Mouse (Mus musculus) 416B (cell line): Measurements from ENCODE around the gene Sec16a.
A peak's percentile ranks its signal among the peaks of the same experiment; 100 is the strongest.

Source experiments
- DNase-seq: peaks from one replicate; pipeline ENCODE4 v3.0.0; 2011; ENCODE audit warnings: low read depth

The Sec16a gene

DNA sequence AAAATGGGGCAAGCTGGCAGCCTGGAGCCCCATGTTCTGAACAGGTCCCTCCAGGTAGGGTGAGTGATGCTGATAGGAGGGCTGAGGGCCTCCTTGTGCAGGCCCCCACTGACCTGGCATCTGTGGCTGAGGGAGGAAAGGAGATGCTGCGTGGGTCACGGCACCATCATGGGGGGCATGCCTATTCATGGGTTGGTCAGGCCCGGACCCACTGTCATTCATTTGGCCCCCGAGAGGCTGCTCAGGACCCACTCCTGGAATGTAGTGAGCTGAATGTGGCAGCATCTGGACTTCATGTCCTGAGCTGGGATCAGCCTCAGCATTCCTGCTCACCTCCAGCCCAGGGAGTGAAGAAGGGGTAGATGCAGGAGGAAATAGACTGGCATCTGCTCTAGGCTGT, 3.8 kb downstream of the Sec16a start:
- DNase-seq, result no peak

DNA sequence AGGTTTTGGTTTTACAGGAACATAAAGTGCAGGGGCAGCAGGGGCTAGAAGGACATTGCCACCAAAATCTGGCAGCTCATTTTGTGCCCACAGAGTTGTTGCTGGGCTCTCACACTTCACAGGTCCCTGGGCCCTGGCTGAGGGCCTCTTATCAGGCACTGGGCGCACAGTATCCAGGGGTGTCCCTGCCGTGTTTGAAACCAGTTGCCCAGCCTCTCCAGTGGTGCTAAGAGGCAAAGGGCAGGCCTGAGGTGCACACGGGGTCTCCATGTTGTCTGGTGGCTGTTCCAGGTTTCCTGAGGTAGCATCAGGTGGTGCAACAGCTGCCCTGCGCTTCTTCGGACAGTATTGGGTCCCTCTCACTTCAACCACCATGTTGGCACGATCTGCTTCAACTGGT, 5.3 kb downstream of the Sec16a start:
- DNase-seq, result no peak

DNA sequence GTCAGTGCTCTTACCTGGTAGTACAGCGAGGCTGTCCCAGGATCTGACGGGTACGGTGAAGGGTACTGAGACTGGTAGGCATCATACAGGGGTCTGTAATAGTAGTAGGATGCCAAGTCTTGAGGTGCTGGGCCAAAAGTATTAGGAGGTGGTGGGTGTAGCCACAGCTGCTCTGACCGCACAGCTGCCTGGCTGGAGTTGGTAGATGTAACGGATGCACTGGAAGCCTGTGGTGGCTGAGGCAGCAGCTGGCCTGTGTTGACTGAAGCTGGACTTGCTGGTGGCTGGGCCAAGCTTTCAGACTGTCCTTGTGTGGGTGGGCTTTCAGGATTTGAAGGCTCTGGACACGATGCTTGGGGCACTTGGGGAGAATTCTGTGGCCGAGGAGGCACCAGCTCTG, 6.6 kb downstream of the Sec16a start:
- no peak for DNase-seq

DNA sequence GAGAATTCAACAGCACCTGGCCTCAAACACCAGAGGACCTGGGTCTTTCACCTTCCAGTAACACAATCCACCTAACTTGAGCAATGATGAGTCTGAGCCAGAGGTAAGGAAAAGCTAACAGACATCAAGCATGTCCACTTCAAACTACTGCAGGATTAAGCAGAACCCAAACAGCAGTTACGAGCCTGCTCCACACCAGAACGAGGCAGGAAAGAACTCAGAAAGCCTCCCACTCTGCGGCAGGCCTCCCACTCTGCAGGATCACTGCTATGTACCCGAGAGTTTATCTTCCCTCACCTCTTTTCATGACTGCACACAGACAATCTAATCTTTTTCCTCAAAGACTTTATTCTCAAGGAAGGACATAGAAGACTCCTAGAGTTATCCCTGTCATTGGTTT, 7.8 kb downstream of the Sec16a start:
- DNase-seq, result no peak

DNA sequence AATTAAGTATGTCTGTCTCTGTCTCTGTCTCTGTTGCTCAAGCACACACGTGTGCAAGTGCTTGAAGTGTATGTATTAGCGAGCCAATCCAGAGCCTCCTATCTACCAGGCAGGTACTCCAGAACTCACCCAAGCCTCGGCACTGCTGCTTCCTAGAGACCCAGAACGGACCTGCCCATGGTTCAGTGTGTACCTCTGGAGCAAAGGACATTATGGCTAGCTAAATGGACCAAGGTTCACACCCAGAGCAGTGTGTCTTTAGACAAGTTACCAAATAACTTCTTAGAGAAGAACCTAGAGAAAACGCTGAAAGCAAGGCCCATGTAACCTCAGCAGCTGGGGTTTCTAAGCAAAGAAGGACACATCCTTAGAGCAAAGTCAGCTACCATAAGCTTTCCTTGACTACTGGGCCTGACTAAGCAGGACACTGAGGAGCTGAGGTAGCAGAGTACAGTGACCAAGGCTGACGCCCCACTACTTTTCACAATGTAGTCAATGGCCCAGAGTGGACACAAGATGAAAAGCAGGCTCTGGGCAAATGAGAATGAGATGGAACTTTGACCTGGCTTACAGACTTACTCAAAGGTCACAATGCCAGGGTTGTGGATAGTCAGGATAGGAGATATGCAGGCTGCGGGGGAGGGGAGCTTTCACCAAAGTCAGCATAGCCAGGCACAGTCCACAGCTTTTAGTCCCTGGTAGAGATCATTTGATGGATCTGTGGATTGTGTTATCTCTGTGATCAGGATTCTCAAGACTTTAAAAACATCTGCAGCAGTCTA, 10.0 kb downstream of the Sec16a start:
- no peak for DNase-seq

DNA sequence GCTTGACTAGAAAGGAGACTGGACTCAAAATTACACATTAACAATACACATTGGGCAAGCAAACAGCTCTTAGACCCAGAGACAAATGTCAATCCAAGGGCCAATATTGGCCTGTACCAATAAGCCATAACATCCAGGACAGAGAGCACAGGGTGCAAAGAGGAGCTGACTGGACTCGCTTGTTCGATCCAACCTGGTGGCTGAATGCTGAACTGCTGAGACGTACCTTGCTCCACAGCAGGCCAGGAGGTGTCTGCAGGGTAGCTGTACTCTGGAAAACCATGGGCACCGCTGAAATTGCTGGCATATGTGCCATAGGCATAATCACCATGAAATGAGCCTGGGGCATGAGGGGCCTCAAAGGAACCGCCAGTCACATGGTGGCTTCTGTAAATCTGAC, 15.2 kb downstream of the Sec16a start:
- no peak for DNase-seq

DNA sequence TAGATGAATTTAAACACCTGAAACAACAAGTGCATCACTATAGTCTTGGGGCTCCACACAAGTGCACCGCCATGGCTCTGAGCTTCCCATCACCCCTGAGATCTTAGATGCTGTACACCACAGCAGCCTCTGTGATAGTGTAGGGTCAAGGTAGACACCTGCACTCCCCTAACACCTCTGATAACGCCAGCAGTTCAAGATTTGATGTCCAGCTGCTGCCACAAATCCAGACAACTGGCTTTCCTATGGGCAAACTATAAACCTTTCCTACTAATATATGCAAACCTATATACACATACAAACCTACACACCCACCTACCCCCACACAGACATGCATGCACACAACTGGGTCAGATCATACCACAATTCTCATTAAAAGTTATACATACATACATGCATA, 20.5 kb downstream of the Sec16a start:
- no peak for DNase-seq

DNA sequence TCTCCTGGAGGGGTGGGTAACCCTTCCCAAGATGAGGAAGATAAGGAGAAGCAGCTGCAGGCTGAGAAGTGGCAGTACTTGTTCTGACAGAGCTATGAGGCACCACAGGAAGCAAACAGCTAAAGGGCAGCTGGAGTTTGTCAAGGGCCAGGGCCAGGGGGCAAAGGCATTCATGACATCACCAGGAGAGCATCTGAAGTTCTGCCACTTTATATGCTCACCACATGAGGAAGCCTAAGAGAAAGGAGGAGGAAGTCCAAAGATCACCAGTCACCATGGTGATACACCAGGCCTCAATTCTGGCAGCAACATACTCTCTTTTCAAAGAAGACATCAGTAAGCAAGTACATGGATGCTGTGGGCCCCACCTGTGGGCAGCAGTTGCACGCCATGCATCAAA, 21.9 kb downstream of the Sec16a start:
- no peak for DNase-seq

DNA sequence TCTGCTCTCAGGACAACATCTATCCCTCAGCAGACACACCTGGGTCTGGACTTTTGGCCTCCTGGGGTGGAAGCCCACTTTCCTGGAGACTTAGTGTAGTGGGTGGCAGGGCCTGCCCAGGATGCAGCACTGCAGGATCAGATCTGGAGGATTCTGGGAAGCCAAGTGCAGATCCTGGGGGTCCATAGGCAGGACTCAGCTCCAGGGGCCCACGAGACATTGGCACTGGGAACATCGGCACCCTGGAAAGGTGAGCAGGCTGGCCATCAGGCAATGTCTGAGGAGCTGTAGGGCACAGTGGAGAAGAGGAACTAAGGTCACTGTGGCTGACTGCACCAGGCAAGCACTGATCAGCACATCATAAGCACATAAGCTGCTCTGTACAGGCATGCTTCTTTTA, 23.0 kb downstream of the Sec16a start:
- no peak for DNase-seq

DNA sequence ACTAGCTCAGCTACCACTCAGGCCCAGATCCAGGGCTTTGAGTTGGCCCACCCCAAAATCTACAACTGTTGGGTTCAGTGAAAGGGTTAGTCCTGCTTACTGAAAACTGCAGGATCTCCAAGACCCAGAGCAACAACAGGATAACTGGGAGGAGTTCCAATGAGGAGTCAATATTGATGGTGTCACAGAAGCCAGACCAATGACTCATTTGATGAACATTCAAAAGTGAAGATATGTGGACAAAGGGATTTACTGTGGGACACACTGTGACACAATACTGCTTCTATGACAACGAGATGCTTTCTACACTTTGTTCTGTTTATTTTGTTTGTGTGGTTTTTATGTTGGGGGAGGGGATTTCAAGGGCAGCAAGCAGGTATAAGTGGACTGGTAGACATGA, 26.9 kb downstream of the Sec16a start:
- DNase-seq, result no peak

DNA sequence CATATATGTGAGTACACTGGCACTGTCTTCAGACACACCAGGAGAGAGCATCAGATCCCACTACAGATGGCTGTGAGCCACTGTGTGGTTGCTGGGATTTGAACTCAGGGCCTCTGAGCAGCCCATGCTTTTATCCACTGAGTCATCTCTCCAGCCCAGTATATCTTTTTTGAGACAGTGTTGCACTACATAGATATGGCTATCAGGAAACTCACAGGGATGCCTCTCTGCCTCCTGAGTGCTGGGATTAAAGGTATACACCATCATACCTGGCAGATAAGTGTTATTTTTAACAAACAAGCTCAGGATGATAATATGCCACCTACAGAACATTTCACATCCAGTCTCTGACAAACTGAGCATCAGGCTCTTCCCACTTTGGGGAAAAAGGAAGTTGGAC, 27.9 kb downstream of the Sec16a start:
- DNase-seq, result no peak

DNA sequence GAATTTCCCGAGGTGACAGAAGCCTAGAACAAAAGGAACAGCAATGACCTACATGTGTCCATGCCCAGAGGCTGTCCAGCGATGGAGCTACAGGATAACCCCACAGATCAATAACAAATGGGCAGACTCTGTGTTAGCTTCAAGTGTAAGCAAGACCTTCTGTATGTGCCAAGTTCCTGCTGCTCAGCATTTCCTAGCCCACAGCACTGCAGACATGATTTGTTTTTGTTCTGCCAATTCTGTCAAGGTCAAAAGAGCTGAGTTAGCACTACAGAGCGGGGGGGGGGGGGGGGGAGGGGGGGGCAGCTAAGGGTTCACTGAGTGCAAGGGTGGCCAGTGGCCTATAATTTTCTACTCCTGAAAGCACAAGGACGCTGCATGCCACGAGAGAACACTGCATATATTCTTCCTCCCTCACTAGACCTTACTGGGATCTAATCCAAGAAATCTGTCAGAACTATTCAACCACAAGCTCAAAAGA, 34.0 kb downstream of the Sec16a start:
- no peak for DNase-seq

DNA sequence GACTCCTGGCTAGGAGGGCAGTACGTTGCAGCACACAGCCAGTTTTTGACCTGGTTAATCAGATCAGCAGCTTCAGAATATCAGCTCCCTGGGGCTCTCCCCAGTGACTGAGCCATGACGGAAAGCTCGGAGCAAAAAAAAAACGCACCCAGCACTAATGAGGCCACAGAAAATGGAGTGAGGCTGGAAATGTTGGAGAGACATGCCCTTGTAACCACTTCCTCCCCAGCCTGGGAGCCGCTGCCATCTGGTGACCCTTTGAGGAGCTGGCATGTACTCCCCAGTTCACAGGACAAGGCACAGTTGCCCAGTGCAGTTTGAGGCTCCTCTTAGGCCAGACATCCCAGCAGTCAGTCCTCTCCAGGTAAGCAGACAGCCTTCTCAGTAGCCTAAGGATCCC, 34.9 kb downstream of the Sec16a start:
- peak; percentile 47 for DNase-seq

DNA sequence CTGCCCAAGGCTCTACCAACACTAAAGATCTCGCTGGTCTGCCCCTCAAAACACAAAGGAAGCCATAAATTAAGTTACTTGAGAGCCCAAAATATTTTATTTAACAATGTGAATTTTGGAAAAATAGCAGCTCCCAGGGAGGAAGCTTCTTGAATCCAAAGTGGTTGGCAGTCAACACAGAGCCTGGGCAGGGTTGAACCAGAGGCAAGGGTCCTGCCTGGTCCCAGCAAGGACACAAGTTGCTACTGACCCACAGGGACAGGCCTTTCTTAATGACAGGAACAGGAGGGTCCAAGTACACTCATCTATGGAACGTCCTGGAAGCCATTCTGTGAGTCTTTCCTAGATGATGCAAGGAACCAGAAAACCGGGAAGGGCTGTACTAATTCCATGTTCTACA, 35.7 kb downstream of the Sec16a start:
- DNase-seq, result no peak

DNA sequence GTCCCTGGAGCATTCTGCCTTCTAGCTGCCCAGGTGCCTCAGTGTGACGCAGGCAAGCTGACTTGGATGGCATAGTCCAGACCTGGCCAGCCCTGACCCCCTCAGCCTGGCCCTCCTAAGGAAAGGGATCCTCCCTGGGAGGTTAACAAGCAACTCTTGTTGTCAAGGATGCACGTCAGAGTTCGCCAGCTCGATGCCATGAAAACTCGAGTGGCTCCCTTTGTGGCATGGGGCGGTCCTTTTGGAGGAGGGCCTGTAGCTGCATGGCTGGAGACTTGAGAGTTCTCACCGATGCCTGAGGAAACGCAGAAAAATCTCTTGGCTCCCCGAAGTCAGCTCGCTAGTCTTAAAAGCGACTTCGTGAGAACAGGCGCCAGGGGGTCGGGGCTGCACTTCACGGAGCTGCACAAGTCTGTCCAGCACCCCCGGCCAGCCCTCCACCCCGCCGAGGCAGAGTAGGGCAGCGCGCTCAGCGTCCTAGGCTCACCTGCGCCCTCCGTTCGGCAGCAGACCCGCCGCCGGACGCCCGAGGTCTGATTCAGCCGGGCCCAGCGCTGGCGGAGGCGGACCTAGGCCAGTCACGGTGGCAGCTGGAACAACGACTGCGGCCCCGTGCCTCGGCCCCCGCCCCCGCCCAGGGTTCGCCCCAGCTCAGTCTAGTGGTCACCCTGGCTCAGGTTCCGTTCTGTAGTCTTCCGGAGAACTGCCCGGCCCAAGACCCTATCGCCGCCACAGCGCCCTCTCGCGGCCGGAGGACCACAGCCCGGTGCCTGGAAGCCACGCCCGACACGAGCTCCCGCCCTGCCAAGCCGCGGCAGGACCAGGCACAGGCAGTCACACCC, 36.3 kb downstream of the Sec16a start, which contains the start of gene Inpp5e:
Gene Inpp5e (minus strand): TSS at position 689 of the 842 bp plus-strand sequence.
- DNase-seq, result peak; percentile 94

DNA sequence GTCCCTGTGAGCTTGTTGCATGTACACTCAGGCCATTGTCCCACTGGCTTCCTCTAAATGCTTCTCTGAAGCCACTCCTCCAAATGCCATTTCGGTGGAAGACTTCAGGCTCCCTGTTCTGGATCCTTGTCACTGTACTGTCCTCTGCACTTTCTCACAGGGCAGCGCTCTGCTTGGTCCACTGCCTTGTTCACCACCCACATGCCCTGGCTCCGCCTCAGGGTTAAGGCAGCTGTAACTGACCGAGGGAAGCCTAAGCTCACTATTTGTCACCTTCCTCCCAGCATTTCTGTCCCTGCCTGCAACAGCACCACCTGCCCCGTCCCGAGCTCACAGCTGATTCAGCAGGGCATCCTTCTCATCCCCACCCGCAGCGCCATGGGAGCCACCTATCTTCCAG, 41.7 kb downstream of the Sec16a start:
- no peak for DNase-seq

DNA sequence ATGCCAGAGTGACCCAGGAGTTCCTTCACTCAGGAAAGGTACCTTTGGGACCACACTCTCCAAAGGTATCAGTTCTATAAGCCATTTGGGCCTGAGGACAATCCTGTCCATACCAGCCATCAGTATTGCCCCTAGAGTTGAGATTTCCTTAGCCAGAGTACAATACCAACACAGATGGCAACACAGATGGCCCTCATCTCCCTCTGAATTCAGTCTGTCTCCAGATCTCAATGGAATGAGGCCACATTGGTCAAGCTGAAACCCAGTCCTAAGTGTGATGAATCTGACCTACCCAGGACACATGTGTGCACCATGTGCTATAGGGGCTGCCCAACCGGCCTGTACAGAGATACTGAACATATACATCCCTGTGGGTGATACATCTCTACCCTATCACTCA, 42.8 kb downstream of the Sec16a start:
- DNase-seq, result no peak

DNA sequence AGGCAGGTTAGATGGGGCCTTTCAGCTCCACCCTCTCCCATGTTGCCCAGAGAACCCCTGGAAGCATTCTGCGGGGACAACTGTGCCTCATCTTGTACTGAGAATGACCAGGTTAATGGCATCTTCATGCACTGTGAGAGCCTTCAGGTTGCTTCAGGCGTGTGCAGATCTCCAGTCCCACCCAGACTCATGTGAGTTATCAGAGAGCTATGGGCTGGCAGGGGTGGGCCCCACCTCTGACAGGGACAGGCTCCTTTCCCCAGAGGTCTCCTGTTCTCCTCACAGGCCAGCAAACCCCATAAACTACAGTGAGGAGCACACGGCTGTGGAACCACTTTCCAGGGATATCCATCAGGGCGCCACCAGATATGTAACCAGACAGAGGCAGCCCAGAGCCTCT, 44.0 kb downstream of the Sec16a start:
- no peak for DNase-seq

DNA sequence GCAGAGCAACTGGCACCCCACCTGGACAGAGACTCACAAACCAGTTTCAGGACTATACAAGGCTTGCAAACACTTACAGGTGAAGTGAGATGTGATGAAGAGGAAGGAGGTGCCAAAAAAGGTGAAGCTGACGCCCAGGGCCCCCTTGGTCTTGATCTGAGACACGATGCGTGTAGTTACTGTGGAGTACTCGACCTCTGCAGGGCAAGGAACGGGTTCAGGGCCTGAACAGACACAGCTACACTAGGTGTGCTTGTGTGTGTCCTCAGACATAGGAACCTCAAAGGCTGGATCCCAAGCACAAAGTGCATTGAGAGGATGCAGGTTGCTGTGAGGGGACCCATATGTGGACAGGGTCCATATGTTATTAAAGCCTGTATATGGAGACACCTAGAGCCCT, 44.7 kb downstream of the Sec16a start:
- DNase-seq, result no peak

DNA sequence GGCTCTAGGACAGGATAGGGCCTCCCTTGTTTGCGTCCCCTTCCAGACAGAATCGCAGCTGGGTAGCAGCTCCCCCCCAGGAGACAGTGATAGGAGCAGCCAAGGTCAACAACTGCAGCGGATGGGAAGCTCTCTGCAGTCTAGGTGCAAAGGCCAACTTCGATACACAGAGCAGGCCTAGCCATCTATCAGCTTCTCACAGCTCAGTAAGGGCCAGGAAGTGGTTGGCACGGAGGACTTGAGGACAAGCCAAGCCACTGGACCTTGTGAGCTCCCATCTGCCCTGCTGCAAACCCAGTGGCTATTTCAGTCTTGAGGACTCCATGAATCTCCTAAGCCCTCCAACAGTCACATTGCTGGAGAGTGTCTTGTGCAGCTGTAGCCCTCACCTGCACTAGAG, 45.4 kb downstream of the Sec16a start:
- DNase-seq, result peak; percentile 22

DNA sequence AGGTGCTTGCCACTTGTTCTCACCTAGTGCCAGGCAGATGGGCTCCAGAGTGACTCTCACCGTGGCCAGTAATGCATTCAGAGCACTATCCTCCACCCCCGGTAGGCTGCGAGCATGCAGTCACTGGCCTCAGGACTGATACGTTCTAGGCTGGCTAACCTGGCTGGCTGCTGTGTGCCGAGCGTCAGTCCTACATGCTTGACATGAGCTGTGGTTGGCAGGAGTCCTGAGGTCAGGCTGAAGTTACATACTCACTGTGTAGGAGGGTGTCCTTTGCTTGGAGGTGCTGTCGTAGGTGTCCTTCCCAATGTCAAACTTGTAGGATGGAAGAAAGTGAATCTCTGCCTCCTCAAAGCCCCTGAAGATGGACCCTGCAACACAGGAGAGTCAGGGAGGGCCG, 46.0 kb downstream of the Sec16a start:
- DNase-seq, result no peak

DNA sequence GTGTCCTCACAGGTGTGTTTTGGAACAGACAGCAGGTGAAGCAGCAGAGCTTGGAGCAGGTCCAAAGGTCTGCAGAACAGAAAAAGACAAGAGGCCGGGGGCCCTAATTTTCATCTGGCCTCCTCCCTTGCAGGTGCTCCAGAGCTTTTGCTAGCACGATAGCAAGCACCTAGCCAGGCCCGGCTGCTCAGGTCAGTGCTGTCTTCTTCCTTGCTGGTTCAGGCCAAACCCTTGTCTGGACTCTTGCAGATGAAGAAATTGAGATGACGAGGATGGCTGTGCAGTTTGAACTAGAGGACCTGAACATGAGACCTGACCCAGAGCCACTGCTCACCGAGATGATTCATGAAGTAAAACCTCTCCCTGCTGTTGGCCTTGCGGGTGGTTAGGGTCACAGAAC, 53.4 kb downstream of the Sec16a start:
- no peak for DNase-seq

DNA sequence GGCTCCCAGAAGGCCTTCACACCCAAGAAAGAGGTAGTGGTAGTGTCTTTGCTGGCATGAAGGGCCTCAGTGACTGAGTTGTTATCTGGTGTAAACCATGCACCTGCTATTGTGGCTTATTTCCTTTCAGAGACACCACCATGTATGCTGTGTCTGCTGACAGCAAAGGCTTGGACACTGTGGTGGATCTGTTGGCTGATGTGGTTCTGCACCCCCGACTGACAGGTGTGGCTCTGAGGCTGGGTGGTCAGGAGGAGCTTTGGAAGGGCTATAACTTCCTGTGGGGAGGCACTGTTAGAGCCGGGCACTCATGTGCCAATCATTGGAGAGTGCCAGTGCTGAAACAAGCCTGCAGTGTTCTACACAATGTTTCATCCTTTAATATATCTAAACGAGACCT, 54.1 kb downstream of the Sec16a start:
- no peak for DNase-seq
